Mouse (Mus musculus) fat pad, adult 2 months (tissue): Measurements from ENCODE around the gene Sos2.

ENCODE experiments used
- DNase-seq: peaks from one replicate; pipeline ENCODE4 v3.0.0-alpha.2; 2011; ENCODE audit warnings: low read depth, low spot score; ENCODE audit errors: extremely low read depth

The Sos2 gene

GRCm38 (mm10) chr12:69681566-69682061 is at the start of gene Sos2:
TSS of gene Sos2 (minus strand) at chr12:69681852.
- DNase-seq: no peak

DNA sequence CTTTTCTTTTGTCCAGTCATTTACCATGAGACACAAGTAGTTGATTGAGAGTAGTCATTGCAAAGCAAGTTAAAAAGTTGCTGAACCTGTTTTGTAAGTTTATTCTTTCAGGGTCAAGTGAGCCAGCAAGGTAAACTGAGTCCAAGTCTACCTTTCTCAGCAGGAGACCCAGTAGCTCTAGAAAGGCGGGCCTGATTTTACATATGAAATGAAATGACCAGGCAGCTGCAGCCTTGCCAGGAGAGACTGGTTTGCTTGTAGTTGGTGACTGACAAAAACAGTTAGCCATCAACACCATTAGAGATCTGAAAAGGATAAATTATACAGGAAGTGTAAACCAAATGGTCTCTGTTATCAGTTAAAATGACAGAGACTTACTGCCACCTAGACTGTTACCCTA is 48.7 kb upstream of the Sos2 start:
- no peak for DNase-seq

- DNase-seq: no peak
Measured at GRCm38 (mm10) chr12:69729246-69729645, 47.6 kb upstream of the Sos2 start.

- peak; percentile 54 for DNase-seq
Measured at GRCm38 (mm10) chr12:69724711-69725460, 43.2 kb upstream of the Sos2 start, which contains the start of the genes L2hgdh and Atp5s. TSS of gene L2hgdh (minus strand) at chr12:69724873. TSS of gene Atp5s (plus strand) at chr12:69724950.

GRCm38 (mm10) chr12:69724018-69724710 is 42.5 kb upstream of the Sos2 start:
- DNase-seq: no peak

DNA sequence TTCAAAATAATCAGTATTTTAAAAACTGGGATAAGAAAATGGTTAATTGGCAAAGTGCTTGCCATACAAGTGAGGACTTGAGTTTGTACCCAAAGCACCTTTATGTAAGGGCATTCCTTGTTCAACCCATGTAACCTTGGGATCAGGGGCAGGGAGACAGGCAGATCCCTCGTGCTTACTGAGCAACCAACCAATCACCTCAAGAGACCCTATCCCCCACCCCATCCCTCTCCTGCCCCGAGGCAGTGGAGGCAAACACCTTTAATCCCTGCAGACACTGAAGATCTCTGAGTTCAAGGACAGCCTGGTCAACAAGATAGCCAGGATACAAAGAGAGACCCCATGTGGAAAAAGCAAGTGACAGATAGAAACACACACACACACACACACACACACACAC is 41.7 kb upstream of the Sos2 start:
- DNase-seq: no peak

GRCm38 (mm10) chr12:69722857-69723256 is 41.2 kb upstream of the Sos2 start:
- no peak for DNase-seq

DNA sequence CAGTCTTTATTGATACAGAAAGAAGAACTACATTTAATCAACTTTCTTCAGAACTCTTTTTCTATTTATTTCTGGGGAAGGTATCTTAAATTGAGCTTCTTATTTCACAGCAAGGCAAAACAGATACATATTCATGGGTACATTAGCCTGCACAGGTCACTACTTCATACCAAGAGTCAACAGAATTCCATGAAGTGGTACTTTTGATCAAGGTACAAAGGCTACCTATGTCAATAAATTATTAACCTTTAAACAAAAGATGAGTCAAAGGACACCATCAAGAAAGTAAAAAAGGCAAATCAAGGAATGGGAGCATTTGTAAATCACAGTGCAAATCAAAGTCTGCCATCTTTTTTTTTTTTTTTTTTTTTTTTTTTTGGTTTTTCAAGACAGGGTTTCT is 32.0 kb upstream of the Sos2 start:
- DNase-seq: no peak

- DNase-seq: no peak
Measured at GRCm38 (mm10) chr12:69704799-69705458, 23.3 kb upstream of the Sos2 start.

GRCm38 (mm10) chr12:69698352-69698751 is 16.7 kb upstream of the Sos2 start:
- DNase-seq: no peak

DNA sequence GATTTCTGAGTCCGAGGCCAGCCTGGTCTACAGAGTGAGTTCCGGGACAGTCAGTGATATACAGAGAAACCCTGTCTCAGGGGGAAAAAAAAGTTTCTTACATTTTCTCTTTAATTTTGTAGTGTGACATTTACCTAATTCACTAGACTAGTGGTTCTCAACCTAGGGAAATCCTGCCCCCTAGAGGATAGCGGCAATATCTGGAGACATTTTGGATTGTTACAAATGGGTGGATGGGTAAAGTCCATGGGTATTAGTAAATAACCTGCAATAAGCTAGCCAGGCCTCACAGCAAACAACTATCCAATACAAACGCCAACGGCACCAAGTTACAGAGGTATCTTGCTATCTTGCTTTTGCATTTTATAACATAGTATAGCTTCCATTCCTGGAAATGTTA is 15.1 kb upstream of the Sos2 start:
- no peak for DNase-seq

DNA sequence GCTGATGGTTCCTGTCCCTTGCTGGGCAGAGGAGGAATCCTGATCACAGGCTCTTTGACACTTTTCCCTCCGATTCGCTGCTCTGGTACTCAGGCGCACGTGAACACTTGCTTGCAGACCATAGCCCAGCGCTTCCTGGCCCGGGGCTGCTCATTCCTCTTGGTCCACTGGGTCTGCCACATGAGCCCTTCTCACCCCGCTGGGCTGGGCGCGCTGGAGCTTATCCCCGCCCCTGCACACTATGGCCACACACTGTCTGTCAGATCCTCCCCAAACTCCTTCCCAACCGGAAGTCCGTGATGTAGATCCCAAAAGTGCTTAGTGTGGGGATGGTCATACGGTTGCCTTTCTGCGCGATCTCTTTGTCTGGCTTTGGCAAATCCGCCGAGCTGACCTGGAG is 11.8 kb upstream of the Sos2 start:
- no peak for DNase-seq

- DNase-seq: no peak
Measured at GRCm38 (mm10) chr12:69690714-69691113, 9.1 kb upstream of the Sos2 start.

DNA sequence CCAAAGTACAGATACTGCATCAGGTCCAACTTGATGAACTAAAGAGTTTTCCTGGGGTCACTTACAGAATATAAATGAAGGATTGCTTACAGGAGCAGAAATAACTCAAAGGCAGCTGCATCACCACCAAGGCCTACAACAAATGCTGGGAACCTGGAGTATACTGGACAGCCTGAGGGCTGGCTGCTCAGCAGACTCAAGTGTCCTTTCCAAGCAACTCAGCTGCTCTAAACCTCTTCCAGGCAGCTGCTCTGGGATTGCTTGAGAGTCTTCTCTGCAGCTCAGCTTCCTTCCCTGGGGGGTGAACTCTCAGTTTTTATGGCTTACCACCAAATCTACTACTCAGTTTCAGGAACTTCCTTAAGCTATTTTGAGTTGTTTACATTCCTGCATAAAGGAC is 7.4 kb upstream of the Sos2 start:
- DNase-seq: no peak

DNA sequence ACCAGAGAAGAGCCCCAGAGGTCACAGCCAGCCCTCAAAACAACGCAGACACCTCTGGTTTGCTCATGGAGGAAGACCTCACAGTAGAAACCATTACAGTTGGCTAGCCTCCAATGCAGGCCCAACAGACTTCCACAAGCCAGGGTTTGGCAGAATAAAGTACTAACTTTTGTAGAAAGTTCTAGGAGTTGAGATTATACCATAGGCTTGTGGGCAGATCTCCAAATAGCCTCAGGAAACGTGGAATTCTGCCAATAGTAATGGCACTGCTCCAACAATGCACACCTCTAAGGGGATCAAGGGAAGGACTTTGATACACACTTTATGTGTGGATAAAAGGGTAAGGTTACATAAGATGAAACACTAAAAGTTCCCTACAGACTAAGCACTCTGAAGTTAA is 6.7 kb upstream of the Sos2 start:
- DNase-seq: no peak

DNA sequence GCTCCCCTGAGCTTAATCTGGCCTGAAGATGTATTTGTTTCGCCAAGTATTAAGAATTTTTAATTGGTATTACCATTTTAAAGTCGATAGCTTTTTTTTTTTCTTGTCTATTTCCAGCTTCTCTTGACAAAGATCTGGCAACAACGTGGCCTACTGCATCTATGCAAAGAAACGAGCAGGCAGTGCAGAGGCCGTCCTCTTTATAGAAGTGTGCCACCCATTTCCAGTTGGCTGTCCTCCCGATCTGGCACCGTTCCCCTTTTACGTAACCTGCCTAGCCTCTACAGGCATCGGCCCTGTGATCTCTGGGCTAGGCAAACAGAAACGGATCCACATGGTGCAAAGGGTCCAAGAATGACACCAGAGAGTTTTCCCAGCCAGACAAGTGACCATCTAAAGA is 1.9 kb upstream of the Sos2 start:
- peak; percentile 56 for DNase-seq

- no peak for DNase-seq
Measured at GRCm38 (mm10) chr12:69682788-69683419, 1.3 kb upstream of the Sos2 start.

DNA sequence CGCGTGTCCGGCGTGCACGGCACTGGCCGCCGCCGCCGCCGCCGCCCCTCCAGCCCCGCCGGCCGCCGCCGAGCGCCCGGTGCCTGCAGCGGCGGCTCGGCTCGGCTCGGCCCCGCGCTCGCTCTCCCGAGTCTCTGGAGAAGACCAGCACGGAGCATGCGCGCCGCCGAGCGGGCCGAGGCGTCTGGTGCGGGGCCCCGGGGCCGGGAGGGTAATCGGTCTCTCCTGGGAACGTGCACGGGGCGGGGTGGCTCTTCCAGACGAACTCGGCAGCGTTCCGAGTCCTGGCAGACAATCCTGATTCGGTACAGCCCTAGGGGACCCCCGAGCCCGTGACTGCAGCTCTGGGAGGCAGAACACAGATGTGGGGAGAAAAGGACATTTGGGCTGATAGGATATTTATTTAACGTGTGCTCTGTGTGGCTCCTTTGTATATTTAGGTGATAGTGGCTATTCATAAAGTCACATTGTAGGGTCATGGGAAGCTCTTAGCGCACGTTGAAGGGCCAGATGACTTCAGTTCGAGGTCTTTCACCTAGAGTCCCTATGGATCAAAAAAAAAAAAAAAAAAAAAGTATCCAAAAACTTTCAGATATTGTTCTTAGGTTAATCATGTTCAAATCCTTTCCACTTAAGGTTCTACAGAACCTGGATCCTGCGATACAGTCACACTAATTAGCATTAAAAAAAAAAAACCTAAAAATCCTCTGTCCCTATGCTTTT is 574 bp upstream of the Sos2 start:
- no peak for DNase-seq

DNA sequence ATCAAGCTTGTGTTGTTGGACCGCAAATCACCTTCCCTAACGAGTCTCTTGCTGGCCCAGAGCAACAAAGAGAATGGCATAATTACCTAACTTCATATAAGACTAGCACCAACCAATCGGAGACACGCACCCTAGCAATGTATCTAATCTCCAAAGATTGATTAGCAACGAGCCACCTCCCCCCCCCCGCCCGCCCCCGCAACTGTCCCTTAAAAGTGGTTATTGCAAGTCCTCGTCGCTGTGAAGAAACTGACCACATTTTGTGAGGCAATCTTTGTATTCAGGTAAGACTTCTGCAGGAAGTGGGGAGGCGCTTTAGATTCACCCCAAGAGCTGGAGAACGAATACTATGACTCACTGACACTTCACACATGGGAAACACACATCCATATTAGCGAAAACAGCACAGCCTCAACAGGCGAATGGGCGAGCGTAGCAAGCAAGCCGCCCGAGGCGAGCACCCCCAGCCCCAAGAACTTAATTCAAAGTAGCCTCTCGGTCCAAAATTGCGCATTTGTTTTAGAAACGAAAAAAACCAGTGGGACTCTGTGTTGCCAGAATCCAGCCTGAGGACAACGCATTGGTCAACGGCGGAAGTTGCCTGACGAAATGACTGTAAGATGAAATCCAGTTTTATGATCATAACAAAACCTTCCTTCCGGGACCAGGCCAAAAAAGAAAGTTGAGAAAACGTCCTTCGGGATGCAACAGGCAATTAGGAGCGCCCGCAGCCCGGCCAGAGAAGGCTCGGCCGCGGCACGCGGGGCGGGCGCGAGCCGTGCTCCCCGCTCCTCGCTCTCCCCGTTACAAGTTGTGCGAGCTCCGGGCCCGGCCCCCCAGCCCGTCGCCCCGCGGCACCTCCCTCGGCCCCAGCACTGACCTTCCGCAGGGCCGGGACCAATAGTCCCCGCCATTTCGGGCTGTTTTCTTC is 752 bp downstream of the Sos2 start:
- DNase-seq: peak; percentile 74

GRCm38 (mm10) chr12:69676157-69676556 is 5.5 kb downstream of the Sos2 start:
- DNase-seq: no peak
